9 mouse cellular contexts compared by ENCODE assay signal in genomic region chr14:75727046-75727445, GRCm38 (mm10). TPM values are rescaled to one million over a fixed set of nuclear protein-coding genes. Genes with fewer than 3 reads are reported as not detected.
DNase-seq lines count a peak whose midpoint lies in the region; ATAC-seq and TF ChIP-seq lines count a peak whose summit lies in the region.
"Had no signal": no experiment of that assay in that cellular context is flagged by ENCODE, and none has a peak within 500 bp of the region (broad histone marks: within the 10 kb centered on the region; RNA-seq: fewer than 3 reads in every experiment).

No protein-coding gene starts in this region.

- peak; percentile 39 for TF ChIP-seq CTCF in ES-Bruce4 (IDR thresholded peaks at IDR 0.05; ENCODE audit: low read depth, low read length)

- no peak overlapping the region for H3K27ac ChIP-seq in ES-Bruce4 (ENCODE audit: insufficient read depth, low read length)
- no peak overlapping the region for H3K27ac ChIP-seq in forebrain, embryonic 13.5 days
- H3K27ac ChIP-seq: heart, embryonic 15.5 days had no signal

- no peaks in the 10 kb centered on the region for H3K27me3 ChIP-seq in ES-Bruce4 (ENCODE audit: control insufficient read depth, insufficient read depth, low read length, poor library complexity, severe bottlenecking)
- H3K27me3 ChIP-seq in forebrain, embryonic 13.5 days: no peaks in the 10 kb centered on the region
- H3K27me3 ChIP-seq: heart, embryonic 15.5 days had no signal

- WGBS in forebrain, embryonic 13.5 days: 71% methylated on average over 4 of the region's 4 CpGs

- ATAC-seq in common myeloid progenitor, adult 5-6 weeks (replicated peaks; ENCODE audit: low read depth, poor library complexity, severe bottlenecking): peak; percentile 74; the same call in 1 of the 2 replicates
- no peak for ATAC-seq in forebrain, embryonic 13.5 days

- peaks cover 22% of the 10 kb centered on the region for H3K36me3 ChIP-seq in ES-Bruce4 (ENCODE audit: control insufficient read depth, insufficient read depth, low read length, poor library complexity, severe bottlenecking)
- peaks cover 75% of the 10 kb centered on the region for H3K36me3 ChIP-seq in forebrain, embryonic 13.5 days (ENCODE audit: poor library complexity, severe bottlenecking)

- H3K4me1 ChIP-seq in ES-Bruce4 (ENCODE audit: control insufficient read depth, insufficient read depth, low read length): no peaks in the 10 kb centered on the region
- no peaks in the 10 kb centered on the region for H3K4me1 ChIP-seq in forebrain, embryonic 13.5 days
- H3K4me1 ChIP-seq: heart, embryonic 15.5 days had no signal

- DNase-seq in gastrocnemius, adult 18-20 months (ENCODE audit: low spot score): peak; percentile 20
- no peak for DNase-seq in gastrocnemius, adult 8-10 months (ENCODE audit: low spot score in 2 of 2)
- peak; percentile 58 to 70 for DNase-seq in kidney, postnatal 4 days
- DNase-seq in layer of hippocampus, postnatal 14 days (ENCODE audit: low spot score in 2 of 2): no peak
- no peak for DNase-seq in thymus, postnatal 0 days (ENCODE audit: low spot score)

- H3K4me3 ChIP-seq in ES-Bruce4 (ENCODE audit: low read depth, low read length): no peak overlapping the region
- no peak overlapping the region for H3K4me3 ChIP-seq in forebrain, embryonic 13.5 days
- H3K4me3 ChIP-seq: heart, embryonic 15.5 days had no signal

- H3K9ac ChIP-seq in ES-Bruce4 (ENCODE audit: low read depth, poor library complexity, severe bottlenecking): no peak overlapping the region
- H3K9ac ChIP-seq in forebrain, embryonic 13.5 days: no peak overlapping the region
- H3K9ac ChIP-seq: heart, embryonic 15.5 days had no signal

- TF ChIP-seq EP300 in ES-Bruce4 (IDR thresholded peaks at IDR 0.05; ENCODE audit: insufficient read depth, low read depth, low read length): no peak

- H3K4me2 ChIP-seq in forebrain, embryonic 13.5 days: no peak overlapping the region
- H3K4me2 ChIP-seq: heart, embryonic 15.5 days had no signal

- TF ChIP-seq POLR2A in ES-Bruce4 (IDR thresholded peaks at IDR 0.05; ENCODE audit: insufficient read depth, low read length): no peak

- H3K9me3 ChIP-seq in ES-Bruce4 (replicated peaks; ENCODE audit: control insufficient read depth, insufficient read depth, low read length, poor library complexity, severe bottlenecking): no peaks in the 10 kb centered on the region
- H3K9me3 ChIP-seq in forebrain, embryonic 13.5 days (replicated peaks): no peaks in the 10 kb centered on the region
- H3K9me3 ChIP-seq: heart, embryonic 15.5 days had no signal

RNA-seq across cellular contexts. Expression of gene Cog3, which starts 27.3 kb away (rescaled TPM):
- 1 to 10 TPM; 7.3 to 8.1 TPM for total RNA-seq in gastrocnemius, adult 18-20 months (2021)
- total RNA-seq in gastrocnemius, adult 8-10 months (2022): 1 to 10 TPM; 7.3 to 8.8 (median 8.6) TPM
- polyA plus RNA-seq in ES-Bruce4 (2011; ENCODE audit: insufficient read depth, insufficient read length, low read depth, missing spikeins): 24.6 and 25.5 TPM in 2 replicates
- 18.1 and 24.4 TPM in 2 replicates for total RNA-seq in common myeloid progenitor, adult 5-6 weeks (2017)
- total RNA-seq in layer of hippocampus, postnatal 14 days (2021): 10 to 100 TPM; 22.9 to 24.8 TPM
- 17.6 and 18.1 TPM in 2 replicates for polyA plus RNA-seq in thymus, postnatal 0 days (2015; fragmentation: Nextera tagmentation; extraction: Ambion mirVana)
- polyA plus RNA-seq in forebrain, embryonic 13.5 days (2015; fragmentation: Nextera tagmentation; extraction: Ambion mirVana): 19.3 and 21.5 TPM in 2 replicates

RNA-seq across cellular contexts. Expression of gene Slc25a30, which starts 59.8 kb away (rescaled TPM):
- total RNA-seq in gastrocnemius, adult 18-20 months (2021): 1 to 10 TPM; 6.6 to 9.2 TPM
- total RNA-seq in gastrocnemius, adult 8-10 months (2022): 10 to 100 TPM in 1 of 4 experiments, 1 to 10 TPM in 3; 5.9 to 12.2 (median 7.2) TPM
- polyA plus RNA-seq in ES-Bruce4 (2011; ENCODE audit: insufficient read depth, insufficient read length, low read depth, missing spikeins): 70.6 and 73.3 TPM in 2 replicates
- 20.3 and 29.7 TPM in 2 replicates for total RNA-seq in common myeloid progenitor, adult 5-6 weeks (2017)
- total RNA-seq in layer of hippocampus, postnatal 14 days (2021): 10 to 100 TPM; 10.5 to 15.2 TPM
- polyA plus RNA-seq in thymus, postnatal 0 days (2015; fragmentation: Nextera tagmentation; extraction: Ambion mirVana): 7.4 and 7.7 TPM in 2 replicates
- polyA plus RNA-seq in forebrain, embryonic 13.5 days (2015; fragmentation: Nextera tagmentation; extraction: Ambion mirVana): 9.5 and 11.4 TPM in 2 replicates

Comparison
In these comparisons a context has a peak if more than half of its experiments do, and no peak if none do; other contexts are left out.
1. DNase-seq: peak in gastrocnemius, adult 18-20 months (single experiment) and kidney, postnatal 4 days (2 of 2); none in gastrocnemius, adult 8-10 months (0 of 2), layer of hippocampus, postnatal 14 days (0 of 2) and thymus, postnatal 0 days (single experiment).